Mouse (Mus musculus): ENCODE measurements at regions not wholly inside any gene's neighbourhood (a gene's known extent, or its start where the extent isn't known, plus 50 kb on each side); places are given as distances from the start of the nearest gene placed in this dataset.

DNA sequence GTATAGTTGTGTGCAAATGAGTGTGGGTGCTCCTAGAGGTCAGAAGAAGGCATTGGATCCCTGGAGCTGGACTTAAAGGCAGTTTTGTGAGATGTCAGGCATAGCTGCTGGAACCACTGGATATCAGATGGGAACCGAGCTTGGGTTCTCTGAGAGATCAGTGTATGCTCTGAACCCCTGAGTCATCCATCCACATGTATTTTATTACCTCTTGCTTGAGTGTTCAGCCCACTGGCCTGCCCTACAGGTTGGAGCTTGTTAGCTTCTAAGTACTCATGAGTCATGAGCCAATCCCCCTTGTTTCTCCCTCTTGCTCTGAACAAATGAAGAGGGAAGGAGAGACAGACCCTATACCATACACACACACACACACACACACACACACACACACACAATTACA lies 119.4 kb upstream of the Gdnf start:
- no peak for DNase-seq (ENCODE audit: low spot score)

- DNase-seq (ENCODE audit: low spot score) = no peak
Measured at GRCm38 (mm10) chr15:7692096-7692495, 118.5 kb upstream of the Gdnf start.

DNA sequence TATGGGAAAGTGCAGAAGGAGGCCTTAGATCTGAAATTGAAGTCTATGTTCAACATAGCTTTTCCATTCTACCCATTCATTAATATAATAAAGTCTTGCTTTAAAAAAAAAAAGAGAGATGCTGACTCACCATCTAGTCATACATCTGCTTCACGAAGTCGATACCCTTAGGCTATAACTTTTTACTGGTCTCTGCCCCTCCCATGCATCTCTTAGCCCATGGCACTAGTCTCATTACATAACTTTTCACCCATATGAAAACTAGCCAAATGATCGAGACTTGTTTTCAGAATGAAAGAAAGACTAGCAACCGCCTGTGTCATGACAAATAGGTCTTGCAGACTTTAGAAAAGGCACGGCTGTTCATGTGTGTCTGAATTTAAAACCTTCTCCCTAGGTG lies 116.6 kb upstream of the Gdnf start:
- DNase-seq (ENCODE audit: low spot score) = no peak

GRCm38 (mm10) chr15:7697724-7698123 lies 112.9 kb upstream of the Gdnf start:
- no peak for DNase-seq (ENCODE audit: low spot score)

GRCm38 (mm10) chr15:7708836-7709235 lies 101.8 kb upstream of the Gdnf start:
- no peak for DNase-seq (ENCODE audit: low spot score)

DNA sequence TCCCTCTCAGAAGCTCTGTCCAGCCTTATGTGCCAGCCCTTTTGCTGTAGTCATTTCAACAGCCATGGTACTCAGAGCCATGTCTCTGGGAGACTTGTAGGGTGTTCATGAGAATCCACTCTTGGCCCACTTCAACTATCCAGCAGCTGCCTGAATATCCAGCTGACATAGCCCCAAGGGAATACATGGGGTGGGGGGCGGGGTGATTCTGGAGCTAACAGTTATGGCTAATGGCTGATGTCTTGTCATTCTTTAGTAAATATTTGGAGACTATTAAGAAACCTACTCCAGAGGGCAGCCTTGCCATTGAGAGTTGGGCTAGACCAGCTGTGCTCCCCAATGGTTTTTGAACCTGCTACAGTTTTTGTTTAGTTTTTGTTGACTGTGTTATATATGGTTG lies 96.0 kb upstream of the Gdnf start:
- DNase-seq (ENCODE audit: low spot score) = no peak

DNA sequence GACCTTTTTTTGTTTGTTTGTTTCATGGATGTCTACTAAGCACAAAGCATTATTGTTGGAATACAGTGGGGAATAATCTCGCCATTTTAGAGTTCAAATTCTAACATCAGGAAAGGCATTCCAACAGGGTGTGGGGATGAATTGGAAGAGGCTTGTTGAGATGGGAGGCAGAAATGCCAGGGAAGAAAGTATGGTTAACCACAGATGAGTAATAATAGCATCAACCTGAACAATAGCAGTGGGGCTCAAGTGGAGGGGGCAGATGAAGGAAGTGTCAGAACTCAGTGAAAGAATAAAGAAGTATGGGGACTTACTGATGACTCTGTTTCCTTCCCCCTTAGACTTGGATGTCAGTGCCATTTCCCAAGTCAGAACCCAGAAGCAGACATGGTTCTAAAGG lies 94.5 kb upstream of the Gdnf start:
- no peak for DNase-seq (ENCODE audit: low spot score)

DNA sequence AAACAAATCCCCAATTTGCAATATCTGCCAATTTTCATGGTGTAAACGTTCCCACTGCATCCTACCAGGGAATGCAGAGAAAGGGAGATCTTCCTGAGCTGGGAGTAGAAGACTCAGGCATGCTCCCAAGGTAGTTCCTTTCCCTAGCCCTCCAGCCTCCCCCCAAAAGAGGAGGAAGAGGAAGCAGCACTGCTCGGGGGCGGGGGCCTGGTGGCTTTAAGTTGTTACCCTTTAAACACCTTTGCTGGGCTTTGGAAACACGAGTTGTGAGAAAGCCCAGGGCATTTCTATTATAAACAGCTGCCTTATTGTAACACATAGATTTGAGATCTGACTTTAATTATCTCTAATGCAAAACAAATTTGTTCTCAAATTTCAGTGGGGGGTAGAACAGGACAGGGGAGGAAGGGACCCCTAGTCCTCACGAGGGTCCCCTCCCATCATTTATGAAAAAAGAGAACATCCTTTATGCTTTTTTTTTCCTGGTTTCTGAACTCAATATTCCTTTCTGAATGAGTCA lies 87.4 kb upstream of the Gdnf start:
- no peak for DNase-seq (ENCODE audit: low spot score)

DNA sequence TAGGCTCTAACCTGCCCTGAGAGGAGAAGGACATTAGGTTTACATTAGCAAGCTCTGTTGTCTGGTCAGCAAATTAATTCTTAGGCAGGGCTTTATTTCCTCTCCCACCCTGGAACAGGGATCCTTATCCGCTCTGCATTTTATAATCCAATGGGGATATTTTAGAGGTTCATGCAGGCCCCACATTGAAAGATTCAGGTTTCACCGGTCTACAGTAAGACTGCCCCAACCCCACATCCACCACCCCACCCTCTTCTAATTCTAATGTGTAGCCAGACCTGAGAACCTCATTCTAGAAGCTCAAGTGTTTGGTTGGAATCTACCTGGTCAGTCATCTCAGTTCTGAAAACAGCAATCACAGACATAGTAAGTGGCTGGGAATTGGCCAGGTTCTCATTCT lies 86.9 kb upstream of the Gdnf start:
- no peak for DNase-seq (ENCODE audit: low spot score)

GRCm38 (mm10) chr15:7725505-7725904 lies 85.1 kb upstream of the Gdnf start:
- no peak for DNase-seq (ENCODE audit: low spot score)

GRCm38 (mm10) chr15:7747586-7747985 lies 63.1 kb upstream of the Gdnf start:
- DNase-seq (ENCODE audit: low spot score) = no peak

DNA sequence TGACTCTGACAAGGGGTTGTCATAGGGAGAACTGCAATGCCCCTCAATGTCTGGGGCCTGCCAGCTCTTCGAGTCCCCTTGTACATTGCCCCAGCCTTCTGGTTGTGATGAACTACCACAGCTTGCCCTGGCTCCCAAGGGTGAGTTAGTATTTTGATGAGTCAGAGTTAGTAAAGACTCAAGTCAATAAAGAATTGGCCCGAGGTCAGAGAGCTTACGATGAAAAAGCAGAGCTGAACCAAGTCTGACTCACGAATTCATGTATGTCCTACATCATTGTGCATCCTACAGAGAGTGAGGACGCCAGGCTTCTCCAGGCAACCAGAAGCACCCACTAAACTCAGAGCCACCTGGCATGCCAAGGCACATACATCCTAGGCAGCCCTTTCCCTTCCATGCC lies 60.2 kb upstream of the Gdnf start:
- DNase-seq (ENCODE audit: low spot score) = no peak

All from gastrocnemius, adult 18-20 months (tissue).